Mouse (Mus musculus): ENCODE data around the gene Ppara. TPM values are rescaled to one million over a fixed set of nuclear protein-coding genes. Genes with fewer than 3 reads are reported as not detected.

Gene Ppara
- polyA plus RNA-seq, 1 experiment from 2014 or later, result 10.6 TPM

- Histone ChIP-seq H3K9ac (ENCODE audit: low read length) (no peak overlapping the region), H3K36me3 (ENCODE audit: control insufficient read depth, insufficient read depth, low read length) (peaks cover 10% of the 10 kb centered on the region; the same call in 1 of the 2 replicates), H3K4me1 (ENCODE audit: control insufficient read depth in 2 of 2, insufficient read depth in 2 of 2, low read length in 2 of 2) (peaks cover 16 to 23% of the 10 kb centered on the region in 2 experiments), H3K4me2 (ENCODE audit: low read length) (no peak overlapping the region), H3K27ac (replicated peaks in 1 of 2; ENCODE audit: control insufficient read depth in 1 of 2, insufficient read depth in 1 of 2, low read depth in 2 of 2, low read length in 2 of 2) (no peak overlapping the region), H3K9me3 (ENCODE audit: control insufficient read depth, low read length) (no peaks in the 10 kb centered on the region), H3K27me3 (ENCODE audit: control insufficient read depth, insufficient read depth, low read length) (no peaks in the 10 kb centered on the region), H3K4me3 (ENCODE audit: control insufficient read depth in 1 of 2, insufficient read depth in 1 of 2, low read depth in 1 of 2, low read length in 2 of 2) (no peak overlapping the region)
- no peak for ATAC-seq (ENCODE audit: insufficient number of reproducible peaks, insufficient read depth, low FRiP score, low read depth)
- WGBS, result 91% methylated on average over 4 of the region's 4 CpGs
Observed at GRCm38 (mm10) chr15:85788051-85788450, 53.3 kb downstream of the Ppara start.

- Histone ChIP-seq H3K9me3 (ENCODE audit: control insufficient read depth, low read length) (no peaks in the 10 kb centered on the region), H3K36me3 (ENCODE audit: control insufficient read depth, insufficient read depth, low read length) (peaks cover 10% of the 10 kb centered on the region; the same call in 1 of the 2 replicates), H3K4me3 (ENCODE audit: control insufficient read depth in 1 of 2, insufficient read depth in 1 of 2, low read depth in 1 of 2, low read length in 2 of 2) (no peak overlapping the region), H3K27me3 (ENCODE audit: control insufficient read depth, insufficient read depth, low read length) (no peaks in the 10 kb centered on the region), H3K4me1 (ENCODE audit: control insufficient read depth in 2 of 2, insufficient read depth in 2 of 2, low read length in 2 of 2) (peaks cover 16 to 23% of the 10 kb centered on the region in 2 experiments), H3K4me2 (ENCODE audit: low read length) (no peak overlapping the region), H3K9ac (ENCODE audit: low read length) (no peak overlapping the region), H3K27ac (replicated peaks in 1 of 2; ENCODE audit: control insufficient read depth in 1 of 2, insufficient read depth in 1 of 2, low read depth in 2 of 2, low read length in 2 of 2) (no peak overlapping the region)
- WGBS, result 63% methylated on average over 16 of the region's 16 CpGs
- no peak for ATAC-seq (ENCODE audit: insufficient number of reproducible peaks, insufficient read depth, low FRiP score, low read depth)
Observed at GRCm38 (mm10) chr15:85788633-85789032, 53.9 kb downstream of the Ppara start.

- no peak overlapping the region for H3K27ac ChIP-seq (replicated peaks in 1 of 2; ENCODE audit: control insufficient read depth in 1 of 2, insufficient read depth in 1 of 2, low read depth in 2 of 2, low read length in 2 of 2)
- no peaks in the 10 kb centered on the region for H3K9me3 ChIP-seq (ENCODE audit: control insufficient read depth, low read length)
- H3K4me2 ChIP-seq (ENCODE audit: low read length), result no peak overlapping the region
- H3K27me3 ChIP-seq (ENCODE audit: control insufficient read depth, insufficient read depth, low read length), result no peaks in the 10 kb centered on the region
- WGBS, result 84% methylated on average over 4 of the region's 4 CpGs
- H3K4me3 ChIP-seq (ENCODE audit: control insufficient read depth in 1 of 2, insufficient read depth in 1 of 2, low read depth in 1 of 2, low read length in 2 of 2), result no peak overlapping the region
- peaks cover 16 to 22% of the 10 kb centered on the region in 2 experiments for H3K4me1 ChIP-seq (ENCODE audit: control insufficient read depth in 2 of 2, insufficient read depth in 2 of 2, low read length in 2 of 2)
- no peak overlapping the region for H3K9ac ChIP-seq (ENCODE audit: low read length)
- H3K36me3 ChIP-seq (ENCODE audit: control insufficient read depth, insufficient read depth, low read length), result peaks cover 10% of the 10 kb centered on the region; the same call in 1 of the 2 replicates
- ATAC-seq (ENCODE audit: insufficient number of reproducible peaks, insufficient read depth, low FRiP score, low read depth), result no peak
Observed at GRCm38 (mm10) chr15:85791449-85791848, 56.7 kb downstream of the Ppara start.

DNA sequence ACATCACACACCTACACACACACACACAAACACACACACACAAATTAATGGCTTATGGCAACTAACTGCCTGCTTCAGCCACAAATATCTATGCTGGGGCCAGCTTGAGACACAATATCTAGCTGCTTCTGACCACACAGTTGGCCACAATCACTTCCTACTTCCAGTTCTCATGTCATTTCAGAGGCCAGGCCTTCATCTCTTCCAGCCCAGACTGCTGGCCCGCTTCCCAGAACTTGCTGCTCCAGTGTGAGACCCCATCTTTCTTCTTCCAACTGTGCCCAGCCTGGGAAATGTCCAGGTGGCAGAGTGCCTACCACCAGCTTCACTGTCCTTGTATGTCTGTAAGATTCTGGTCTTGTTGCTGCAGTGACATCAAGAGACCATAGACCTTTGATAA is 58.0 kb downstream of the Ppara start:
- Histone ChIP-seq H3K27me3 (ENCODE audit: control insufficient read depth, insufficient read depth, low read length) (no peaks in the 10 kb centered on the region), H3K4me2 (ENCODE audit: low read length) (no peak overlapping the region), H3K9me3 (ENCODE audit: control insufficient read depth, low read length) (no peaks in the 10 kb centered on the region), H3K27ac (replicated peaks in 1 of 2; ENCODE audit: control insufficient read depth in 1 of 2, insufficient read depth in 1 of 2, low read depth in 2 of 2, low read length in 2 of 2) (no peak overlapping the region; a peak in 1 of 4 replicates), H3K36me3 (ENCODE audit: control insufficient read depth, insufficient read depth, low read length) (peaks cover 10% of the 10 kb centered on the region; the same call in 1 of the 2 replicates), H3K4me3 (ENCODE audit: control insufficient read depth in 1 of 2, insufficient read depth in 1 of 2, low read depth in 1 of 2, low read length in 2 of 2) (no peak overlapping the region), H3K4me1 (ENCODE audit: control insufficient read depth in 2 of 2, insufficient read depth in 2 of 2, low read length in 2 of 2) (peaks cover 6 to 15% of the 10 kb centered on the region in 2 experiments; a peak in 3 of 4 replicates), H3K9ac (ENCODE audit: low read length) (no peak overlapping the region)
- no peak for ATAC-seq (ENCODE audit: insufficient number of reproducible peaks, insufficient read depth, low FRiP score, low read depth)
- WGBS, result 54% methylated on average over 1 of the region's 1 CpGs

DNA sequence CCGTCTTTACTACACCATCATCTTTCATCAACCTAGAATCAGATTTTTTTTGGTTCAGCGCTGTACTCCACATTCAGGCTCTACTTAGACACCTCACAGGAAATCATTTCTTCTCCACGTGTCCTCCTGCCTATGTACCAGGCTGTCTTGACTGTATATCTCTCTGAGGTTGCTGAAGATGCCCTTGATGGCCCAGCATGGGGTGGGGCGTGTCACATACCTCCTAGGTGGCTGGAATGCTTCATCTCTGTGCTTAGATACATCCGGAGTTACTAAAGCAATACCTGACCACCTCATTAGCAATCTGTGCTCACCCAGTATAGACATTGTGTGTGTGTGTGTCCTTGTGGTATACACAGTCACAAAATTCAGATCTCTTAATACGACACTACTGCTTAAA is 60.7 kb downstream of the Ppara start:
- Histone ChIP-seq H3K4me1 (ENCODE audit: control insufficient read depth in 2 of 2, insufficient read depth in 2 of 2, low read length in 2 of 2) (peaks cover 0 to 7% of the 10 kb centered on the region in 2 experiments; a peak in 1 of 4 replicates), H3K36me3 (ENCODE audit: control insufficient read depth, insufficient read depth, low read length) (peaks cover 15% of the 10 kb centered on the region; the same call in 1 of the 2 replicates), H3K4me3 (ENCODE audit: control insufficient read depth in 1 of 2, insufficient read depth in 1 of 2, low read depth in 1 of 2, low read length in 2 of 2) (no peak overlapping the region), H3K27me3 (ENCODE audit: control insufficient read depth, insufficient read depth, low read length) (no peaks in the 10 kb centered on the region), H3K9ac (ENCODE audit: low read length) (no peak overlapping the region), H3K4me2 (ENCODE audit: low read length) (no peak overlapping the region), H3K27ac (replicated peaks in 1 of 2; ENCODE audit: control insufficient read depth in 1 of 2, insufficient read depth in 1 of 2, low read depth in 2 of 2, low read length in 2 of 2) (no peak overlapping the region), H3K9me3 (ENCODE audit: control insufficient read depth, low read length) (no peaks in the 10 kb centered on the region)
- WGBS, result 70% methylated on average over 6 of the region's 6 CpGs
- no peak for ATAC-seq (ENCODE audit: insufficient number of reproducible peaks, insufficient read depth, low FRiP score, low read depth)

GRCm38 (mm10) chr15:85798676-85799075 is 63.9 kb downstream of the Ppara start:
- H3K27me3 ChIP-seq (ENCODE audit: control insufficient read depth, insufficient read depth, low read length), result no peaks in the 10 kb centered on the region
- 0 out of 2 replicates have a peak overlapping the region, but pooled peaks have one; percentile 11 for H3K9ac ChIP-seq (ENCODE audit: low read length)
- no peak overlapping the region for H3K4me2 ChIP-seq (ENCODE audit: low read length)
- H3K36me3 ChIP-seq (ENCODE audit: control insufficient read depth, insufficient read depth, low read length), result 0 out of 2 replicates have a peak, but pooled peaks cover 8% of the 10 kb centered on the region
- H3K27ac ChIP-seq (replicated peaks in 1 of 2; ENCODE audit: control insufficient read depth in 1 of 2, insufficient read depth in 1 of 2, low read depth in 2 of 2, low read length in 2 of 2), result no peak overlapping the region; a peak in 1 of 4 replicates
- H3K4me1 ChIP-seq (ENCODE audit: control insufficient read depth in 2 of 2, insufficient read depth in 2 of 2, low read length in 2 of 2), result peaks cover 6 to 7% of the 10 kb centered on the region in 2 experiments; a peak in 3 of 4 replicates
- H3K4me3 ChIP-seq (ENCODE audit: control insufficient read depth in 1 of 2, insufficient read depth in 1 of 2, low read depth in 1 of 2, low read length in 2 of 2), result no peak overlapping the region
- H3K9me3 ChIP-seq (ENCODE audit: control insufficient read depth, low read length), result no peaks in the 10 kb centered on the region
- WGBS, result 68% methylated on average over 8 of the region's 8 CpGs
- ATAC-seq (ENCODE audit: insufficient number of reproducible peaks, insufficient read depth, low FRiP score, low read depth), result no peak

GRCm38 (mm10) chr15:85802931-85803330 is 68.1 kb downstream of the Ppara start:
- ATAC-seq (ENCODE audit: insufficient number of reproducible peaks, insufficient read depth, low FRiP score, low read depth), result no peak
- Histone ChIP-seq H3K27ac (replicated peaks in 1 of 2; ENCODE audit: control insufficient read depth in 1 of 2, insufficient read depth in 1 of 2, low read depth in 2 of 2, low read length in 2 of 2) (peak overlapping the region in 1 of 2 experiments; percentile 45; a peak in 1 of 4 replicates), H3K4me3 (ENCODE audit: control insufficient read depth in 1 of 2, insufficient read depth in 1 of 2, low read depth in 1 of 2, low read length in 2 of 2) (no peak overlapping the region), H3K36me3 (ENCODE audit: control insufficient read depth, insufficient read depth, low read length) (peaks cover 10% of the 10 kb centered on the region; the same call in 1 of the 2 replicates), H3K9ac (ENCODE audit: low read length) (no peak overlapping the region), H3K27me3 (ENCODE audit: control insufficient read depth, insufficient read depth, low read length) (no peaks in the 10 kb centered on the region), H3K4me1 (ENCODE audit: control insufficient read depth in 2 of 2, insufficient read depth in 2 of 2, low read length in 2 of 2) (peaks cover 6 to 7% of the 10 kb centered on the region in 2 experiments; a peak in 3 of 4 replicates), H3K4me2 (ENCODE audit: low read length) (no peak overlapping the region), H3K9me3 (ENCODE audit: control insufficient read depth, low read length) (no peaks in the 10 kb centered on the region)
- WGBS, result 70% methylated on average over 2 of the region's 2 CpGs

DNA sequence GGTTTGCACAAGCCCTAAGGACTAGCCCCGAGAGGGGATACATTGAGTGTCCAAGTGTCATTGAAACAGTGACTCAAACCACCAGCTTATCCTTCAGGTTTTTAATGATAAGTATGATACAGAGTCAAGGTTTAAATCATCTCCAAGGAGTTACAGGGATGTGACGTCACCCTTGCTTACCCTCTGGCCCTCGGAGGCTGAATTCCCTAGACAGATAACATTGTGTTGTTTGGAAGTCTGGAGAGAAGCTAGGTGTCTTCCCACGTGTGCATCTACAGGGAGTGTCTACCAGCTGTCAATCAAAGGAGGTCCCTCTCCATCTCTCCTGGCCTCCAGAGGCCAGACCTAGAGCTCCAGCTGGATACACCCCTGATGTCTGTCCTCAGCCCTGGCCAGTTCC is 72.1 kb downstream of the Ppara start:
- H3K9me3 ChIP-seq (ENCODE audit: control insufficient read depth, low read length), result no peaks in the 10 kb centered on the region
- H3K9ac ChIP-seq (ENCODE audit: low read length), result no peak overlapping the region
- no peak overlapping the region for H3K4me2 ChIP-seq (ENCODE audit: low read length)
- no peak for ATAC-seq (ENCODE audit: insufficient number of reproducible peaks, insufficient read depth, low FRiP score, low read depth)
- H3K4me1 ChIP-seq (ENCODE audit: control insufficient read depth in 2 of 2, insufficient read depth in 2 of 2, low read length in 2 of 2), result peaks cover 10 to 18% of the 10 kb centered on the region in 2 experiments
- H3K27ac ChIP-seq (replicated peaks in 1 of 2; ENCODE audit: control insufficient read depth in 1 of 2, insufficient read depth in 1 of 2, low read depth in 2 of 2, low read length in 2 of 2), result no peak overlapping the region
- H3K36me3 ChIP-seq (ENCODE audit: control insufficient read depth, insufficient read depth, low read length), result peaks cover 8% of the 10 kb centered on the region; the same call in 1 of the 2 replicates
- H3K4me3 ChIP-seq (ENCODE audit: control insufficient read depth in 1 of 2, insufficient read depth in 1 of 2, low read depth in 1 of 2, low read length in 2 of 2), result no peak overlapping the region
- 59% methylated on average over 4 of the region's 4 CpGs for WGBS
- H3K27me3 ChIP-seq (ENCODE audit: control insufficient read depth, insufficient read depth, low read length), result no peaks in the 10 kb centered on the region

Measured in heart, embryonic 14.5 days (tissue).